Mouse (Mus musculus) midbrain, embryonic 14.5 days (tissue): ENCODE data around the gene D130043K22Rik. TPM values are rescaled to one million over a fixed set of nuclear protein-coding genes. Genes with fewer than 3 reads are reported as not detected.

ENCODE experiments used
- ATAC-seq: fragments of 200-750 bp; cut with Nextera tagmentation; 2 replicates; pipeline ENCODE4 v1.8.0; 2017; ENCODE audit warnings: moderate number of reproducible peaks, moderate library complexity; ENCODE audit not compliant: low FRiP score, low TSS enrichment
- DNase-seq: peaks from one replicate; pipeline ENCODE4 v3.0.0-alpha.2; 2015
- H3K27ac ChIP-seq: fragments of 300-500 bp; sonication (generic); replicated peaks from 2 replicates; pipeline ENCODE4 v1.5.1; 2014; ENCODE audit warnings: mild to moderate bottlenecking, low read depth, low read length, moderate library complexity
- H3K27me3 ChIP-seq: fragments of 300-500 bp; sonication (generic); 2 replicates; pipeline ENCODE4 v1.6.1; 2014; ENCODE audit warnings: low read length, control low read depth, mixed read lengths; ENCODE audit not compliant: control insufficient read depth, insufficient read depth
- H3K36me3 ChIP-seq: fragments of 300-500 bp; sonication (generic); 2 replicates; pipeline ENCODE4 v1.6.1; 2014; ENCODE audit warnings: low read length, control low read depth; ENCODE audit not compliant: control insufficient read depth, insufficient read depth
- H3K4me1 ChIP-seq: fragments of 300-500 bp; sonication (generic); 2 replicates; pipeline ENCODE4 v1.6.1; 2014; ENCODE audit warnings: mild to moderate bottlenecking, antibody characterized with exemption, low read length, control low read depth; ENCODE audit not compliant: control insufficient read depth, insufficient read depth
- H3K4me2 ChIP-seq: fragments of 300-500 bp; sonication (generic); 2 replicates; pipeline ENCODE4 v1.6.1; 2014; ENCODE audit warnings: mild to moderate bottlenecking, low read length, moderate library complexity
- H3K4me3 ChIP-seq: fragments of 300-500 bp; sonication (generic); replicated peaks from 2 replicates; pipeline ENCODE4 v1.5.1; 2014; ENCODE audit warnings: low read depth, low read length
- H3K9ac ChIP-seq: fragments of 300-500 bp; sonication (generic); replicated peaks from 2 replicates; pipeline ENCODE4 v1.6.1; 2014; ENCODE audit warnings: mild to moderate bottlenecking, low read length, moderate library complexity
- H3K9me3 ChIP-seq: fragments of 300-500 bp; sonication (generic); 2 replicates; pipeline ENCODE4 v1.6.1; 2016; ENCODE audit warnings: low read length, control low read depth, mixed read lengths; ENCODE audit not compliant: control insufficient read depth
- WGBS: fragments of 180-500 bp; shearing (Covaris S2); extraction: QIAGEN DNeasy Blood & Tissue Kit; methylation state at CpG from one replicate; pipeline ENCODE4 v1.1.7; 2014; 5-methylcytosine and 5-hydroxymethylcytosine counted together
- polyA plus RNA-seq: library from polyadenylated mRNA; unstranded; fragments of >200 nt; fragmentation: Nextera tagmentation; extraction: Ambion mirVana; gene quantifications from 2 replicates; pipeline ENCODE4 v1.2.1, GENCODE M21; 2014

Gene D130043K22Rik
- polyA plus RNA-seq, 1 experiment from 2014 or later = 4.2 TPM

DNA sequence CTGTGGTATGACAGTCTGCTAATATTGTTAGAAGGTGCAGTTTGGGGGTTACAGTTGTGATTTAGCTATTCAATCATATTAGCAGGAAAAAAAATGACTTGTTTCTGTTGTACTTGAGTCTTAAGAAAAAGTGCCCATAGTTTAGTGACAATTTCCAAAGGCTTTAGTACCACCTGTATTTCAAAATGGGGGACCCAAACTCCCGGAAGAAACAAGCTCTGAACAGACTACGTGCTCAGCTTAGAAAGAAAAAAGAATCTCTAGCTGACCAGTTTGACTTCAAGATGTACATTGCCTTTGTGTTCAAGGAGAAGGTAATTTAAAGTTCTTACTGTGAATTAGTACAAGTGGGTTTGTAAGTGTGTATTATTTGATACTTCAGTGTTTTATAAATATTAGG, 41.7 kb upstream of the D130043K22Rik start:
- no peak overlapping the region for H3K27ac ChIP-seq
- H3K4me2 ChIP-seq = peak overlapping the region; percentile 67
- peaks cover 21% of the 10 kb centered on the region for H3K36me3 ChIP-seq
- ATAC-seq = no peak
- H3K4me1 ChIP-seq = peaks cover 22% of the 10 kb centered on the region
- H3K9ac ChIP-seq = peak overlapping the region; percentile 94; the same call in 1 of the 2 replicates
- no peaks in the 10 kb centered on the region for H3K9me3 ChIP-seq
- no peaks in the 10 kb centered on the region for H3K27me3 ChIP-seq
- DNase-seq = no peak
- 12% methylated on average over 2 of the region's 2 CpGs for WGBS
- H3K4me3 ChIP-seq = peak overlapping the region; percentile 99

DNA sequence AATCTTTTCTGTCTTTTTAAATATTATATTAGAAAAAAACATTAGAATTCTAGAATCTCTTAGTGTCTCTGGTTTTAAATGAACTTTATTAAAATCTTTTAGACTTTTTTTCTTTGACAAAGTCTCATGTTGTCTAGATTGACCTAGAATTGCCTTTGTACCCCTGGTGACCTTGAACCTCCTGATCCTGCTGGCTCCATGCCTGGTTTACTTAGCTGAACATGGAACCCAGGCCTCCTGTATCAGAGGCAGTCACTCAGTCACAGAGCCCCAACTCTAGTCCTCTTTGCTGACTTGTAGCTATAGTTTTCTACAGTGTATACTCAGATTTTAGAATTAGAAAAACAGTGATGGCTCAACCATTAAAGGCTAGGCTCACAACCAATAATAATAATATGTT, 38.9 kb upstream of the D130043K22Rik start:
- H3K9ac ChIP-seq = no peak overlapping the region
- no peaks in the 10 kb centered on the region for H3K27me3 ChIP-seq
- DNase-seq (no peak), ATAC-seq (no peak)
- H3K4me2 ChIP-seq = no peak overlapping the region
- H3K9me3 ChIP-seq = no peaks in the 10 kb centered on the region
- no peak overlapping the region for H3K4me3 ChIP-seq
- H3K4me1 ChIP-seq = peaks cover 22% of the 10 kb centered on the region
- no peak overlapping the region for H3K27ac ChIP-seq
- H3K36me3 ChIP-seq = peaks cover 50% of the 10 kb centered on the region

DNA sequence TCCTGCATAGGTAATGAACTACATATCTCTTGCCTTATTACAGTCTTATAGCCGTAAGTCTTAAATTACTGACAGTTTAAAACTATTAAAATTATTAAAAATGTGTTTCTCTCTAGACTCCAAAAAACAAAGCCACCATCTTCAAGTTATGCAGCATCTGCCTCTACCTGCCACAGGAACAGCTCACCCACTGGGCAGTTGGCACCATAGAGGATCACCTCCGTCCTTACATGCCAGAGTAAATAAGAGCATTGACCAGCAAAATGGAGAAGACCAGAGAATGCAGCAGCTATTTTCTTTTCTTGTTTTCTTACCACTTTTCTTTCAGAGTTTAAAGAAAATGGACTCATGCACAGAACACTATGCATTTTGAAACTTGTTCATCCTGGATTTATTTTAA, 32.4 kb upstream of the D130043K22Rik start:
- Histone ChIP-seq H3K4me1 (no peaks in the 10 kb centered on the region), H3K9me3 (no peaks in the 10 kb centered on the region), H3K27ac (no peak overlapping the region), H3K9ac (no peak overlapping the region), H3K27me3 (no peaks in the 10 kb centered on the region), H3K4me3 (no peak overlapping the region), H3K36me3 (peaks cover 77% of the 10 kb centered on the region), H3K4me2 (no peak overlapping the region)
- DNase-seq (no peak), ATAC-seq (no peak)
- 91% methylated on average over 2 of the region's 2 CpGs for WGBS

DNA sequence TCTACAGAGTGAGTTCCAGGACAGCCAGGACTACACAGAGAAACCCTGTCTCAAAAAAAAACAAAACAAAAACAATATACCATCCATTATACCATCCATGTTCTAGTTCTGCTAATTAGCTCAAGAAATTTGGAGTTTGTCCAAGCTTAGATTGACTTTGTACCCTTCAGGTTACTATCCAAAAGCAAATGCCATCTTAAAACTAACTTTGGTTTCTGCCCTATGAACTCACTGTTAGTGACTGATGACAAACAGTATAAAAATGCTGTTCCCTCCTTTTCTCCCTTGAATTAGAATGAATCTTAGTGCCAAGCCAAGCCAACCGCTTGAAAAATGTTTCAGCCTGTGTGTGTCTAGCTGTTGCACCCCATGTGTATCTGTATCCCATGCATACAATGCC, 30.3 kb upstream of the D130043K22Rik start:
- 79% methylated on average over 1 of the region's 1 CpGs for WGBS
- H3K9me3 ChIP-seq = no peaks in the 10 kb centered on the region
- DNase-seq = no peak
- ATAC-seq = no peak
- no peak overlapping the region for H3K4me2 ChIP-seq
- no peak overlapping the region for H3K9ac ChIP-seq
- no peak overlapping the region for H3K4me3 ChIP-seq
- H3K36me3 ChIP-seq = peaks cover 57% of the 10 kb centered on the region
- no peaks in the 10 kb centered on the region for H3K4me1 ChIP-seq
- H3K27me3 ChIP-seq = no peaks in the 10 kb centered on the region
- H3K27ac ChIP-seq = no peak overlapping the region

DNA sequence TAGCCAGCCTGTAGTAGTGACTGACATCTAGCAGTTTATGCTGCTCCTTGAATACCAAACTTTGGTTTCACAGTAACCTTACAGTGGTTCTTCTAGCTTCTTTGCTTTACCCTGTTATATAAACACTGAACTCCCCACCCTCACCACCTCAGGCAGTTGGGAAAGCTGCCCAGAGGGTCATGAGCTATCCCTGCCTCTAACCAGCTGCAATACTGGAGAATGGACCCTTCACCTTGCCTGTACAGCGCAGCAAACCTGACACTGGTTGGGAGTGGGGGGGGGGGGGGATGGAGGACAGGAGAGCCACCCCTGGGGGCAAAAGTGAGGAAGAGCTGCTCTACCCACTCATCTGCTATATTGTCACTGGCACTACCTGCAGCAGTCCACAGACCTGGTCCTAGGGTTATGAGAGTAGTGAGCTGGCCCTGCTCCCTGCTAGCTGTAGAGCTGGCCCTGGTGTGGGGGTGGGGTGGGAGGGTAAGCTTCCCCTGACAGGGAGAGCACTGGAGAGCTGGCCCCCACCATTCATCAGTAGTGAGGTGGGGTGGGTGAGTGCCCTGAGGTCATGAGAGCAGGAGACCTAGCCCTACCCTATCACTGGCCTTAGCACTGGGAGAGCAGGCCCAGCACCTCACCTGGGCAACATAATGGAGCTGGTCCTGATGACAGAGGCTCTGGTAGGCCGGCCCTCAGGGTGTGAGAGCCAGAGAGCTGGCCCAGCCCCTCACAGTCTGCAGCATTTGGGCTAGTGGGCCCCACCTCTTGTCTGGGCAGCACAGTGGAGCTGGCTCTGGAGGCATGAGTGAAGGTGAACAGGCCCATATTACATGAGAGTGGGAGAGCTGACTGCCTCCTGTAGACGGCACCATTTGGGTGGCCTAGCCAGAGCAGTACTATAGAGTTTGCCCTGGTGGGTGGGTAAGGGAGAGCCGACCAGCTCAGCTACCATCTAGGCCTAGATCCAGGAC, 28.5 kb upstream of the D130043K22Rik start:
- Histone ChIP-seq H3K36me3 (peaks cover 39% of the 10 kb centered on the region), H3K4me1 (no peaks in the 10 kb centered on the region), H3K4me3 (no peak overlapping the region), H3K4me2 (no peak overlapping the region), H3K9me3 (no peaks in the 10 kb centered on the region), H3K9ac (no peak overlapping the region), H3K27me3 (no peaks in the 10 kb centered on the region), H3K27ac (no peak overlapping the region)
- DNase-seq = no peak
- WGBS = 69% methylated on average over 4 of the region's 4 CpGs
- peak; percentile 75 for ATAC-seq

DNA sequence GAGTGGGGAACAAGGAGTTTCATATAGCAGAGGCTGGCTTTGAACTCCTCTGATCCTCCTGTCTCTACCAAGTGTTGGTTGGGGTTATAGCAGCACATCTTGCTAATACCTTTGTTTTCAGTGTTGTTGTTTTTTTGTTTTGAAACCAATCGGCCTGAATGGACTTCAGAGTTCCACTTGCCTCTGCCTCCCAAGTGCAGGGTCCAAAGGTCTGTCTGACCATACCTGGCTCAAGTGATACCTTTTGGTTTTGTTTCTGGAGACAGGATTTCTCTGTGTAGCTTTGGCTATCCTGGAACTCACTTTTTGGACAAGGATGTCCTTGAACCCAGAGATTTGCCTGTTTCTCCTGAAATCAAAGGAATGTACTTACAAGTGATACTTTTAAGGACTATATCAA, 25.0 kb upstream of the D130043K22Rik start:
- 88% methylated on average over 1 of the region's 1 CpGs for WGBS
- Histone ChIP-seq H3K9ac (no peak overlapping the region), H3K4me3 (no peak overlapping the region), H3K27me3 (no peaks in the 10 kb centered on the region), H3K9me3 (no peaks in the 10 kb centered on the region), H3K36me3 (peaks cover 7% of the 10 kb centered on the region), H3K4me1 (no peaks in the 10 kb centered on the region), H3K27ac (no peak overlapping the region), H3K4me2 (no peak overlapping the region)
- ATAC-seq (no peak), DNase-seq (no peak)

DNA sequence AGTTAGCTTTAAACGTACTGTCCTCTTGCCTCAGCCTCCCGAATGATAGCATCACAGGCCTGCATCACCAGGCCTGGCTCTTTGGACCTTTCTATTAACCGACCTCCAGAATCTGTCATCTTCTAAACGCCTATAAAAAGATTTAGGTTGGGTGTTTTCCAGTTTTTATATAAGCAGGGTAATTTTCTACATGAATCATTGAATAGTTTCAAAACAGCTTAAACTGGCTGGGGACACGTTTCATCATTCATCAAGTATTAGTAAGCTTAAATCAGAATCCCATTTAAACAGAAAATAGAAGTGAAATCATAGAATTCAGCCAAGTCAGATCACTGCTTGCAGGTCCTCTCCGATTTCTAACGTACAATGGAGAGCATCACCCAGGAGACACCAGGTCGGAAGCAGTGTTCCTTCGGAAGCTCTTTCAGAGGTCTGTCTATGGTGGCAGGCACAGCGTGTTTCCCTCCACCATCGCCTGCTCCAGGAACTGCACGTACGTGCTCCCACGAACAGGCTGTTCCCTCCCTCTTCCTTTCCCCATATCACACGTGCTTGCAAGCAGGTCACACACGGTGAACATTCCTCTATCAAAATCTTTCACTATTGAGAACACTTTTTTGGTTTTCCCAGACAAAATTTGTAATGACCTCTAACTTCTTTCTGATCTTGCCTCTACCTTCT, 22.1 kb upstream of the D130043K22Rik start:
- Histone ChIP-seq H3K27me3 (no peaks in the 10 kb centered on the region), H3K9ac (no peak overlapping the region), H3K4me1 (no peaks in the 10 kb centered on the region), H3K4me2 (no peak overlapping the region), H3K36me3 (no peaks in the 10 kb centered on the region), H3K27ac (no peak overlapping the region), H3K4me3 (no peak overlapping the region), H3K9me3 (no peaks in the 10 kb centered on the region)
- DNase-seq = no peak
- WGBS = 88% methylated on average over 16 of the region's 16 CpGs
- no peak for ATAC-seq

DNA sequence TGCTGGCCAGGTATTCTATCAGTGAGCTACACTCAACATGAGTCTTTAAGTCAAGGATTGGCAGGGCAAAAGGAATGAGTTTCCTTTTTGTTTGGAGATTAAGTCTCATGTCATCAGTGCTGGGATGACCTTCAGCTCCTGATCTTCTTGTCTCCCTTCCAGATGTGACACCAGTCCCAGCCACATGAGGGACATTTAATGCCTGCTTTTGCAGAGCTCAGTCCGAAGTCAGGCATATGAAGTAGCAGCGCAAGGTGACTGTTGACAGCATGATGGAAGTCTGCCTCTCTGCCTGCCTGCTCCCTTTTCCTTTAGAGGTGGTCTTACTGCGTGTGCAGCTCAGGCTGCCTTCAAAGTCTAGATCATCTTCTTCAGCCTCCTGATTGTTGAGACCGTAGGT, 20.3 kb upstream of the D130043K22Rik start:
- Histone ChIP-seq H3K4me2 (no peak overlapping the region), H3K9ac (no peak overlapping the region), H3K9me3 (no peaks in the 10 kb centered on the region), H3K27me3 (no peaks in the 10 kb centered on the region), H3K36me3 (no peaks in the 10 kb centered on the region), H3K4me1 (no peaks in the 10 kb centered on the region), H3K27ac (no peak overlapping the region), H3K4me3 (no peak overlapping the region)
- ATAC-seq (no peak), DNase-seq (no peak)
- WGBS = 95% methylated on average over 4 of the region's 4 CpGs
